Mouse (Mus musculus): Measurements from ENCODE around the gene Rtl5.

Gene Rtl5

GRCm38 (mm10) chrX:102067118-102067517, 4.0 kb downstream of the Rtl5 start:
- DNase-seq (ENCODE audit: extremely low read depth, low read depth): no peak

- DNase-seq (ENCODE audit: extremely low read depth, low read depth): peak; percentile 48
Observed at GRCm38 (mm10) chrX:102066134-102066533, 5.0 kb downstream of the Rtl5 start.

GRCm38 (mm10) chrX:102065213-102065775, 5.8 kb downstream of the Rtl5 start:
- DNase-seq (ENCODE audit: extremely low read depth, low read depth): peak; percentile 47

GRCm38 (mm10) chrX:102064062-102064461, 7.0 kb downstream of the Rtl5 start:
- no peak for DNase-seq (ENCODE audit: extremely low read depth, low read depth)

- peak; percentile 57 for DNase-seq (ENCODE audit: extremely low read depth, low read depth)
Observed at GRCm38 (mm10) chrX:102060891-102061290, 10.2 kb downstream of the Rtl5 start.

GRCm38 (mm10) chrX:102060243-102060642, 10.9 kb downstream of the Rtl5 start:
- no peak for DNase-seq (ENCODE audit: extremely low read depth, low read depth)

- peak; percentile 77 for DNase-seq (ENCODE audit: extremely low read depth, low read depth)
Observed at GRCm38 (mm10) chrX:102059437-102059836, 11.7 kb downstream of the Rtl5 start.

- DNase-seq (ENCODE audit: extremely low read depth, low read depth): no peak
Observed at GRCm38 (mm10) chrX:102054009-102054408, 17.1 kb downstream of the Rtl5 start.

GRCm38 (mm10) chrX:102053371-102053770, 17.7 kb downstream of the Rtl5 start:
- no peak for DNase-seq (ENCODE audit: extremely low read depth, low read depth)

- DNase-seq (ENCODE audit: extremely low read depth, low read depth): no peak
Observed at GRCm38 (mm10) chrX:102051225-102051624, 19.9 kb downstream of the Rtl5 start.

- DNase-seq (ENCODE audit: extremely low read depth, low read depth): no peak
Observed at GRCm38 (mm10) chrX:102050552-102050951, 20.6 kb downstream of the Rtl5 start.

GRCm38 (mm10) chrX:102042386-102042785, 28.7 kb downstream of the Rtl5 start:
- no peak for DNase-seq (ENCODE audit: extremely low read depth, low read depth)

GRCm38 (mm10) chrX:102041562-102041961, 29.5 kb downstream of the Rtl5 start:
- DNase-seq (ENCODE audit: extremely low read depth, low read depth): no peak

GRCm38 (mm10) chrX:102037506-102037905, 33.6 kb downstream of the Rtl5 start:
- no peak for DNase-seq (ENCODE audit: extremely low read depth, low read depth)

GRCm38 (mm10) chrX:102036866-102037361, 34.2 kb downstream of the Rtl5 start:
- peak; percentile 68 for DNase-seq (ENCODE audit: extremely low read depth, low read depth)

- peak; percentile 38 for DNase-seq (ENCODE audit: extremely low read depth, low read depth)
Observed at GRCm38 (mm10) chrX:102035671-102036070, 35.4 kb downstream of the Rtl5 start.

- peak; percentile 60 for DNase-seq (ENCODE audit: extremely low read depth, low read depth)
Observed at GRCm38 (mm10) chrX:102033566-102033965, 37.5 kb downstream of the Rtl5 start.

GRCm38 (mm10) chrX:102032431-102032830, 38.7 kb downstream of the Rtl5 start:
- DNase-seq (ENCODE audit: extremely low read depth, low read depth): no peak

- peak; percentile 54 for DNase-seq (ENCODE audit: extremely low read depth, low read depth)
Observed at GRCm38 (mm10) chrX:102031851-102032250, 39.3 kb downstream of the Rtl5 start.

GRCm38 (mm10) chrX:102024976-102025375, 46.1 kb downstream of the Rtl5 start:
- no peak for DNase-seq (ENCODE audit: extremely low read depth, low read depth)

GRCm38 (mm10) chrX:102019471-102020240, 51.4 kb downstream of the Rtl5 start:
- no peak for DNase-seq (ENCODE audit: extremely low read depth, low read depth)

- no peak for DNase-seq (ENCODE audit: extremely low read depth, low read depth)
Observed at GRCm38 (mm10) chrX:102018890-102019289, 52.2 kb downstream of the Rtl5 start.

All from MEL-GATA-1-ER (cell line).